Mouse (Mus musculus) ES-Bruce4 (cell line): ENCODE results near the gene 4632433K11Rik. TPM values are rescaled to one million over a fixed set of nuclear protein-coding genes. Genes with fewer than 3 reads are reported as not detected.

Source experiments
- H3K27ac ChIP-seq: 2 replicates; pipeline ENCODE4 v1.5.1; 2012; ENCODE audit warnings: low read length, inconsistent platforms; ENCODE audit not compliant: insufficient read depth
- H3K27me3 ChIP-seq: 2 replicates; pipeline ENCODE4 v1.6.1; 2012; ENCODE audit warnings: mild to moderate bottlenecking, low read length, inconsistent platforms; ENCODE audit not compliant: control insufficient read depth, poor library complexity, insufficient read depth, severe bottlenecking
- H3K36me3 ChIP-seq: 2 replicates; pipeline ENCODE4 v1.6.1; 2012; ENCODE audit warnings: inconsistent platforms, mild to moderate bottlenecking, low read length, moderate library complexity; ENCODE audit not compliant: control insufficient read depth, poor library complexity, insufficient read depth, severe bottlenecking
- H3K4me1 ChIP-seq: one replicate; pipeline ENCODE4 v1.8.1; 2011; ENCODE audit warnings: low read length; ENCODE audit not compliant: control insufficient read depth, insufficient read depth
- H3K4me3 ChIP-seq: 2 replicates; pipeline ENCODE4 v1.5.1; 2011; ENCODE audit warnings: low read depth, mild to moderate bottlenecking, low read length
- H3K9ac ChIP-seq: 2 replicates; pipeline ENCODE4 v1.6.1; 2012; ENCODE audit warnings: low read depth, mild to moderate bottlenecking, inconsistent platforms; ENCODE audit not compliant: poor library complexity, severe bottlenecking
- H3K9me3 ChIP-seq: replicated peaks from 2 replicates; pipeline ENCODE4 v1.6.1; 2012; ENCODE audit warnings: mild to moderate bottlenecking, low read length, inconsistent platforms; ENCODE audit not compliant: control insufficient read depth, poor library complexity, insufficient read depth, severe bottlenecking
- CTCF ChIP-seq: IDR thresholded peaks from one replicate; pipeline ENCODE4 v1.8.1; 2011; ENCODE audit warnings: low read depth, low read length
- EP300 ChIP-seq: IDR thresholded peaks from 2 replicates; pipeline ENCODE4 v1.6.1; 2011; ENCODE audit warnings: low read depth, low read length; ENCODE audit not compliant: insufficient read depth
- POLR2A ChIP-seq: IDR thresholded peaks from one replicate; pipeline ENCODE4 v1.8.1; 2011; ENCODE audit warnings: low read length; ENCODE audit not compliant: insufficient read depth
- polyA plus RNA-seq: library from polyadenylated mRNA; stranded (reverse); fragments of >200 nt; gene quantifications from 2 replicates; pipeline ENCODE4 v1.2.4, GENCODE M21; 2011; ENCODE audit warnings: low read depth; ENCODE audit not compliant: missing spikeins, insufficient read depth, insufficient read length

Gene 4632433K11Rik
- polyA plus RNA-seq, 1 experiment, result 1.9 TPM

- H3K27me3 ChIP-seq, result no peaks in the 10 kb centered on the region
- peak within 1 kb of the TSS; percentile 92 for H3K4me3 ChIP-seq
- peaks cover 9% of the 10 kb centered on the region for H3K4me1 ChIP-seq
- peak within 1 kb of the TSS; percentile 91 for H3K9ac ChIP-seq
- no peaks in the 10 kb centered on the region for H3K9me3 ChIP-seq
- TF ChIP-seq CTCF, result no peak
- peaks cover 22% of the 10 kb centered on the region for H3K36me3 ChIP-seq
- peak within 1 kb of the TSS; percentile 94 for H3K27ac ChIP-seq
These were observed 19.4 kb upstream of the 4632433K11Rik start, which contains the start of the genes Zfp524 and Fiz1 for GRCm38 (mm10) chr7:5014251-5015117. Zfp524 (plus strand) TSS chr7:5014415. Fiz1 (minus strand) TSS chr7:5014697.

DNA sequence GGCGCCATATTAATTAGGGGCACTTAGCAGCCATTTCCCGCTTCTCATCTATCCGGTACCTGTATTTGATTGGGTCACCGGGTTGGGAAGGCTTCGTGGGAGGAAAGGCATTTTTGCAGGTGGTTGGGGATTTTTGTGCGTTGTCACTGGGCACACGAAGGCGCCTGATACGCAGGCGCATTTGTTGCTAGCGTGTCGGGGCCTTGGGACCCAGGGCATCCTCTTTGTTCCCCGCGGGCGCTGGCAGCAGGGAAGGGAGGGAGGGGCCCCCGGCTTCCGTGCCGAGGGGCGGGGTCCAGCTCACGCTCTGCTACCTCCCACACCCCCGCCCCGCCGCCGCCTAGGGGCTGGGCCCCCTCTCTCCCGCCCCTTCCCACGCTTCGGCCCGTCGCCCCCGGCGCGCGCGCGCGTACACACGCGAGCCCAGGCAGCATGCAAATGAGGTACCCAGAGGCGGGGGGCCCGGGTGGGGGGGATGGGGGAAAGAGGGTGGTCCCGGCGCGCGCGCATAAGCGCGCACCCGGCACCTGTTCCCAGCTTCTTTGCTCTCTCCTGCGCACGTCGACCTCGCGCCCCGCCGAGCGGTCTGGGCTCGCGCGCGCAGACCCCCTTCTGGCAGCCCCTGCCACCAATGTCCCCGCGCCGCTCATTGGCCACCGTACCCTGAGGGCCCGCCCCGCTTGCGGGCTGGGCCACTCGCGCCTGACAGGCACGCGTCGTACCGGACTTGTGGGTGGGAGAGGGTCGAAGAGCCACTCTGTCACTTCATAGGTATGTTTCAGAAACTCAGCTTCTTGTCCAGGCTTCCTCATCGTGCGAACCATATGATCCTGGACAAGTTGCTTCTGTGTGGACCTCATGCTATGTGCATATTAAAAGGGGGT, 18.6 kb upstream of the 4632433K11Rik start, which contains the start of gene Gm44973:
Gene Gm44973 (plus strand): TSS at position 379 of the 884 bp plus-strand sequence.
- Histone ChIP-seq H3K9me3 (no peaks in the 10 kb centered on the region), H3K36me3 (peaks cover 18% of the 10 kb centered on the region), H3K9ac (peak within 1 kb of the TSS; percentile 91), H3K4me3 (peak within 1 kb of the TSS; percentile 92), H3K4me1 (peaks cover 9% of the 10 kb centered on the region), H3K27me3 (no peaks in the 10 kb centered on the region), H3K27ac (peak within 1 kb of the TSS; percentile 94)
- TF ChIP-seq POLR2A (peak; percentile 30), EP300 (no peak)

DNA sequence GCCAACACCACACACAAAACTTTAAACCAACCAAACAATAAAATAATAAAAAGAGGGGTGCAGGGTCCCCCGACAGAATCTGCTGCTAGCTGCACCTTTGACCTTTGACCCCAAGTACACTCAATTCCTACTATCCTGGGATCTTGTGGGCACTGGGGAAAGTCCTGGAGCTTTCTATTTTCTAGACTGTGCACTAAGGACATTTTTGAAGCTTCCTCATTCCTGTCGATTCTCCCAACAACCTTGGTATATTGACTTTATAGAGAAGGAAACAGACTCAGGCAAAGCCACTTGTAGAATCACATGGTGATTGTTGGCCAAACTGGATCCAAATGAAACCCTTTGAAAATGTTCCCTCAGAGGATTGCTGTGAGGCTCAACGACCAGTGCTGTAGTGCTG, 17.9 kb upstream of the 4632433K11Rik start:
- no peaks in the 10 kb centered on the region for H3K27me3 ChIP-seq
- TF ChIP-seq CTCF (no peak), POLR2A (no peak), EP300 (no peak)
- peaks cover 11% of the 10 kb centered on the region for H3K36me3 ChIP-seq
- no peaks in the 10 kb centered on the region for H3K9me3 ChIP-seq
- H3K9ac ChIP-seq, result peak overlapping the region; percentile 91
- peaks cover 9% of the 10 kb centered on the region for H3K4me1 ChIP-seq
- peak overlapping the region; percentile 35 for H3K27ac ChIP-seq
- peak overlapping the region; percentile 50 for H3K4me3 ChIP-seq

DNA sequence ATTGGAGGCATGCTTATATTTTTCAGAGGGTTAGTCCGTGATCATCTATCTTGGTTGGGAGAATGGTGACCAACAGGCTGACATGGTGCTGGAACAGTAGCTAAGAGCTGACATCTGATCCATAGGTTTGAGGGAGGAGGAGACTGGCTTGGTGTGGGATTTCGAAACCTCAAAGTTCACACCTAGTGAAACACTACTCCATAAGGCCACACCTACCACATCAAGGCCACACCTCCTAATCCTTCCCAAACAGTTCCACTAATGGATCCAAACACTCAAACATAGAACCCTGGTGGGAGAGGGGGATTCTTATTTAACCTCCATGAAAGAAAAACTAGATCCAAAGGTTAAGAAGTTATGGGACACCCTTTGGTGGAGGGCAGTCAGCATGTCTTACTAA, 17.0 kb upstream of the 4632433K11Rik start:
- Histone ChIP-seq H3K9ac (no peak overlapping the region), H3K27ac (no peak overlapping the region), H3K27me3 (no peaks in the 10 kb centered on the region), H3K4me3 (no peak overlapping the region), H3K36me3 (peaks cover 2% of the 10 kb centered on the region; the same call in 1 of the 2 replicates), H3K4me1 (peaks cover 3% of the 10 kb centered on the region), H3K9me3 (no peaks in the 10 kb centered on the region)
- TF ChIP-seq CTCF, result no peak
- TF ChIP-seq EP300, result no peak
- no peak for TF ChIP-seq POLR2A

DNA sequence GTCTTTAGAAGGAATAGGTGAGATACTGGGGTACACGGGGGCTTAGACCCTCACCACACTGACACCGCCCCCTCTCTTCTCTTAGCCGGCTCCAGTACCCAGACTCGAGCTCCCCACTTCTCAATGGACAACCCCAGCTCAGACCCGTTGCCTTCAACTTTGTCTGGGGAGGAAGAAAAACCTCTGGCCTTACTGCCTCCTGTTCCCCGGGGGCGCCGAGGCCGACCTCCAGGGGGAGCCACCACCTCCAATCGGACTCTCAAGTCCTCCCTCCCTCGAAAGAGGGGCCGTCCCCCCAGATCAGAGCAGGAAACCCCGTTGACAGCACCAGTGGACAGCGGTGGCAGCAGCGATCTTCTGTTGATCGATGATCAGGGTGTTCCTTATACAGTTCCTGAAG, 16.6 kb upstream of the 4632433K11Rik start:
- TF ChIP-seq POLR2A (no peak), CTCF (peak; percentile 42), EP300 (no peak)
- Histone ChIP-seq H3K4me1 (peaks cover 3% of the 10 kb centered on the region), H3K27ac (no peak overlapping the region), H3K9ac (no peak overlapping the region), H3K9me3 (no peaks in the 10 kb centered on the region), H3K36me3 (0 out of 2 replicates have a peak, but pooled peaks cover under 1% of the 10 kb centered on the region), H3K4me3 (peak overlapping the region; percentile 5; the same call in 1 of the 2 replicates), H3K27me3 (no peaks in the 10 kb centered on the region)
